Mouse (Mus musculus) liver, embryonic 14.5 days (tissue): ENCODE results near the gene Fuca1. TPM values are rescaled to one million over a fixed set of nuclear protein-coding genes. Genes with fewer than 3 reads are reported as not detected.

ENCODE experiments used
- ATAC-seq: fragments of 200-750 bp; cut with Nextera tagmentation; 2 replicates; pipeline ENCODE4 v1.8.0; 2017; ENCODE audit warnings: moderate number of reproducible peaks, mild to moderate bottlenecking, moderate library complexity; ENCODE audit not compliant: insufficient read depth
- DNase-seq, 3 experiments: peaks; one replicate each; pipeline ENCODE4 v3.0.0-alpha.2; 2012 to 2013; ENCODE audit warnings: low read depth in 3 of 3, low spot score in 3 of 3
- H3K27ac ChIP-seq: fragments of 300-500 bp; sonication (generic); 2 replicates; pipeline ENCODE4 v1.5.1; 2014; ENCODE audit warnings: moderate library complexity, mild to moderate bottlenecking, control low read depth, inconsistent platforms
- H3K27me3 ChIP-seq: fragments of 300-500 bp; sonication (generic); 2 replicates; pipeline ENCODE4 v1.6.1; 2014; ENCODE audit warnings: mild to moderate bottlenecking, low read length, moderate library complexity; ENCODE audit not compliant: control insufficient read depth, insufficient read depth
- H3K36me3 ChIP-seq: fragments of 300-500 bp; sonication (generic); replicated peaks from 2 replicates; pipeline ENCODE4 v1.6.1; 2014; ENCODE audit warnings: low read depth; ENCODE audit not compliant: control insufficient read depth, insufficient read depth
- H3K4me1 ChIP-seq, 2 experiments: fragments of 200-500 bp in 1 of 2; fragments of 300-500 bp in 1 of 2; sonication (generic) in 1 of 2; replicated peaks; 2 replicates each; pipeline ENCODE4 v1.6.1; 2012 to 2014; ENCODE audit warnings: antibody characterized with exemption in 1 of 2, inconsistent platforms in 1 of 2, low read length in 1 of 2; ENCODE audit not compliant: control insufficient read depth in 2 of 2, insufficient read depth in 2 of 2
- H3K4me2 ChIP-seq: fragments of 300-500 bp; sonication (generic); 2 replicates; pipeline ENCODE4 v1.6.1; 2014; ENCODE audit warnings: low read depth, mild to moderate bottlenecking, control low read depth, moderate library complexity
- H3K4me3 ChIP-seq, 2 experiments: fragments of 200-500 bp in 1 of 2; fragments of 300-500 bp in 1 of 2; sonication (generic) in 1 of 2; 2 replicates each; pipeline ENCODE4 v1.5.1; 2012 to 2014; ENCODE audit warnings: low read depth in 2 of 2, low read length in 2 of 2, mild to moderate bottlenecking in 2 of 2, control low read depth in 1 of 2, inconsistent platforms in 1 of 2, moderate library complexity in 1 of 2; ENCODE audit not compliant: insufficient read depth in 1 of 2
- H3K9ac ChIP-seq: fragments of 300-500 bp; sonication (generic); replicated peaks from 2 replicates; pipeline ENCODE4 v1.6.1; 2014; ENCODE audit warnings: mild to moderate bottlenecking, control low read depth, moderate library complexity
- H3K9me3 ChIP-seq: fragments of 300-500 bp; sonication (generic); 2 replicates; pipeline ENCODE4 v1.6.1; 2016; ENCODE audit warnings: low read length, mixed read lengths; ENCODE audit not compliant: control insufficient read depth
- CTCF ChIP-seq: IDR thresholded peaks from 2 replicates; pipeline ENCODE4 v1.5.1; 2016; ENCODE audit warnings: antibody characterized with exemption, low read depth, control low read depth
- EP300 ChIP-seq: IDR thresholded peaks from 2 replicates; pipeline ENCODE4 v1.6.1; 2016; ENCODE audit warnings: antibody characterized with exemption, low read depth
- WGBS: fragments of 180-500 bp; shearing (Covaris S2); extraction: QIAGEN DNeasy Blood & Tissue Kit; methylation state at CpG from one replicate; pipeline ENCODE4 v1.1.7; 2014; ENCODE audit not compliant: insufficient replicate concordance; 5-methylcytosine and 5-hydroxymethylcytosine counted together
- polyA plus RNA-seq, 2 experiments: library from polyadenylated mRNA; depleted of rRNA in 1 of 2; stranded (reverse) in 1 of 2; unstranded in 1 of 2; fragments of >200 nt; fragmentation: Nextera tagmentation in 1 of 2; extraction: Ambion mirVana in 1 of 2; gene quantifications; 2 replicates each; pipeline versions ENCODE4 v1.2.1 to v1.2.3; 2012 to 2014

The Fuca1 gene
- polyA plus RNA-seq, 2 experiments: 12.0 to 19.0 TPM

DNA sequence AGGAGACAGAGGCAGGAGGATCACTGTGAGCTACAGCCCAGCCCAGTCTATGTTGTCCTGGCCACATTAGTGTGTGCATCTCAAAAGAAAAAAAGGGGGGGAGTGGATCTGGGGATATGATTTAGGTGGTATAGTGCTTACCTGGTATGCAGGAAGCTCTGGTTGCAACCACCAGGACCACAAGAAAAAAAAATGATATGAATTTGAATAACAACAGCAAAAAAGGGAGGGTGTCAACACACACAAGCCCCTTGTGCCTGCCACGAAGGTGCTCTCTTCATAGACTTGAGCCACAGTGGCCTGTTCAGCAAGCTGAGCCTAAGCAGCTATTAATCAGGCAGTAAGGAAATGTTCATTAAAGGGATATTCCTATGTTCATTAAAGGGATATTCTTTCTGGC lies 15.7 kb upstream of the Fuca1 start:
- H3K4me3 ChIP-seq: no peak overlapping the region
- DNase-seq: no peak
- WGBS: 66% methylated on average over 1 of the region's 1 CpGs
- H3K27me3 ChIP-seq: no peaks in the 10 kb centered on the region
- no peak for ATAC-seq
- no peak overlapping the region for H3K4me2 ChIP-seq
- TF ChIP-seq EP300: no peak
- TF ChIP-seq CTCF: no peak
- no peaks in the 10 kb centered on the region for H3K36me3 ChIP-seq
- H3K27ac ChIP-seq: no peak overlapping the region
- no peak overlapping the region for H3K9ac ChIP-seq
- H3K4me1 ChIP-seq: peaks cover 3 to 14% of the 10 kb centered on the region in 2 experiments; a peak in 2 of 4 replicates
- no peaks in the 10 kb centered on the region for H3K9me3 ChIP-seq

DNA sequence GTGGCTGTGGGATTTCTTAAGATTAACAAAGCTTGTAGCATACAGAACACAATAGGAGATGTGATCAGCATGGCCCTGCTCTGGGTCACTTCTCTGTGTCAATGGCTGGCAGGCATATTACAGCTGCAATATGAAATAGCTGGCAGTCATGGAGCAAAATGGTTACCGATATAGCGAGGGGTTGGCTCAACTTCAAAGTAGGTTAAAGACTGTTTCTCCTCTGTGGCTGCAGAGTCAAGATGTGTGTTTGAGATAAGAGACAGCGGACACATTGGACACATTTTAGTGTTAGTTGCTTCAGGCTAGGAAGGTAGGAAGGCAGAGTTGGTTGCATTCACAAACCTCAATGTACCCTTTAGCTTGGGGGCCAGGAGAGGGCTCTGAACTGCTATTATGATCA lies 13.9 kb upstream of the Fuca1 start:
- ATAC-seq (peak; percentile 67; the same call in 1 of the 2 replicates), DNase-seq (peak in 1 of 3 experiments; percentile 42)
- H3K4me2 ChIP-seq: peak overlapping the region; percentile 28
- peak overlapping the region; percentile 12; the same call in 1 of the 2 replicates for H3K27ac ChIP-seq
- TF ChIP-seq EP300 (peak; percentile 54), CTCF (no peak)
- H3K27me3 ChIP-seq: no peaks in the 10 kb centered on the region
- no peak overlapping the region for H3K4me3 ChIP-seq
- H3K9me3 ChIP-seq: no peaks in the 10 kb centered on the region
- peak overlapping the region; percentile 27; the same call in 1 of the 2 replicates for H3K9ac ChIP-seq
- H3K36me3 ChIP-seq: no peaks in the 10 kb centered on the region
- peaks cover 3 to 20% of the 10 kb centered on the region in 2 experiments; a peak in 2 of 4 replicates for H3K4me1 ChIP-seq
- WGBS: 17% methylated on average over 3 of the region's 3 CpGs

DNA sequence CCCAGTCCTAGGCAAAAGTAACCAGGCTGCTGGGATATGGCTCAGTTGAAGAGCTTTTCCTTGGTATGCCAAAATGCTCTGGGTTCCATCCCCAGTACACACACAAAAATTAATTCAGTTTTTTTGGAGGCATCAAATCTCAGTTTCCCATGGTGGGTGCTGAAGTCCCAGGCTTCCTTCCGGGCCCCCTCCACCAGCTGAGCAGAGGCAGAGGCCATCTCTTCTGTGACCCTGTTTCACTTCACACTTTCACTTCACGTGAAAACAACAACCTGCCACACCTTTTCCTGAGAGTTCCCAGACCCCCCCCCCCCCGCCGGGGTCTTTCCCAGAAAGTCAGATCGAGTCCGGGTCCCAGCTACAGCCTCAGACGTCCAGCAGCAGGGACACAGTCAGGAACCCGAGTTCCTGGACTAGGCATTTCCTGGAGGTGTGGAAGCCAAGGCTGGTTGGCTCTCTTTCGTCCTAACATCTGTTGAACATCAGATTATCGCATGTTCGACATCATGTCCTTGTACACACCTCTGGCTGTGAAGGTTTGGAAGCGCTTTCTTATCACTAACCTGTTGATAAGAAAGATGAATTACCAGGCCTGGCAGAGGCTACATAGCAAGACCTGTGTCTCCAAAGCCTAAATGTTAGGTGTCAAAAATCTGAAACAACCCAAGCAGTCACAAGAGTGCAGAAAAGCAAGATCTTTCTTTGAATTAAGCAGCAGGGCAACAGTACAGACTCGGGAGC lies 11.0 kb upstream of the Fuca1 start:
- ATAC-seq (no peak), DNase-seq (no peak)
- Histone ChIP-seq H3K27ac (no peak overlapping the region), H3K9ac (no peak overlapping the region), H3K27me3 (no peaks in the 10 kb centered on the region), H3K4me1 (peaks cover 11 to 32% of the 10 kb centered on the region in 2 experiments), H3K36me3 (no peaks in the 10 kb centered on the region), H3K9me3 (no peaks in the 10 kb centered on the region), H3K4me3 (no peak overlapping the region), H3K4me2 (no peak overlapping the region)
- no peak for TF ChIP-seq EP300
- no peak for TF ChIP-seq CTCF
- 38% methylated on average over 13 of the region's 13 CpGs for WGBS

DNA sequence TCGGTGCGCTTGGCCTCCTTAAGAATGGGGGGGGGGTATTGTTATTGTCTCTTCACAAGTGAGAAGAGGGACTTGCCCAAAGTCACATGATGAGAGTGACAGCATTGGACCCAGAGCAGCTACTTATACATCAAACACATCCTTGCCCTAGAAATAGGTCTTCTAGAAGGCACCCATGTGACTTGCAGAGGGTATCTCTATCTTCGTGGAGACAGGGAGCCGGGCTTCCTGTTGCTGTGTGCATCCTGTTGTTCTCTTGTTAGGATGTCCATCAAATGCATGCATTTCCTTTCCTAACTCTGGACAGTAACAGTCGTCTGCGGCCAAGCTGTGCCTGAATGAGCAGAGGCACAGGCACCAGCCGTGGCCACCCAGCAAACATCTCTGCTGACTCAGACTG lies 9.0 kb upstream of the Fuca1 start:
- Histone ChIP-seq H3K4me3 (no peak overlapping the region), H3K4me2 (no peak overlapping the region), H3K27me3 (no peaks in the 10 kb centered on the region), H3K9ac (no peak overlapping the region; the same call in 1 of the 2 replicates), H3K9me3 (no peaks in the 10 kb centered on the region), H3K36me3 (no peaks in the 10 kb centered on the region), H3K4me1 (peaks cover 11 to 26% of the 10 kb centered on the region in 2 experiments), H3K27ac (no peak overlapping the region)
- DNase-seq: no peak
- 21% methylated on average over 7 of the region's 7 CpGs for WGBS
- peak; percentile 36; the same call in 1 of the 2 replicates for ATAC-seq
- TF ChIP-seq CTCF: no peak
- no peak for TF ChIP-seq EP300

DNA sequence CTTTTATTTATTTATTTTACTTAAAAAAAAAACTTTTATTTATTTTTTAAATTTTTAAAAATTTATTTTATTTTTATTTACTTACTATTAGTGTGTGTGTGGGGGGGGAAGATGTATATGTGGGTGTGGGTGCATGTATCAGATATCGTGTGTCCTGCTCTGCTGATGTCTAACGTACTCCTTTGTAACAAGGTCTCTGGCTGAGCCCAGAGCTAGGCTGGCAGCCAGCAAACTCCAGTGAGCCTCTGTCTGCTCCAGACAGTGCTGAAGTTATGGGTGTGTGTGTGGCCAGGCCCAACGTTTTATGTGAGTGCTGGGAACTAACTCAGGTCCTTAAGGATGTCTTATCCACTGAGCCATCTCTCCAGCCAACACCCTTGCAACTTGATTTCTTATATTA lies 8.4 kb upstream of the Fuca1 start:
- ATAC-seq: peak; percentile 32; the same call in 1 of the 2 replicates
- TF ChIP-seq EP300: no peak
- no peak for TF ChIP-seq CTCF

More for the DNA sequence above, 8.4 kb upstream of the Fuca1 start:
- no peaks in the 10 kb centered on the region for H3K27me3 ChIP-seq
- H3K4me3 ChIP-seq: no peak overlapping the region
- H3K36me3 ChIP-seq: no peaks in the 10 kb centered on the region
- no peak overlapping the region; the same call in 1 of the 2 replicates for H3K9ac ChIP-seq
- H3K4me2 ChIP-seq: peak overlapping the region; percentile 18; the same call in 1 of the 2 replicates
- no peaks in the 10 kb centered on the region for H3K9me3 ChIP-seq
- no peak overlapping the region for H3K27ac ChIP-seq
- WGBS: 13% methylated on average over 3 of the region's 3 CpGs
- no peak for DNase-seq
- H3K4me1 ChIP-seq: peaks cover 9 to 20% of the 10 kb centered on the region in 2 experiments
